Mouse (Mus musculus): ENCODE measurements at regions not wholly inside any gene's neighbourhood (a gene's known extent, or its start where the extent isn't known, plus 50 kb on each side); places are given as distances from the start of the nearest gene placed in this dataset.
A peak's percentile ranks its signal among the peaks of the same experiment; 100 is the strongest.
"Not testable (repeated sequence)": the region's sequence is repeated elsewhere in the genome, so short reads cannot be mapped to it uniquely, and the experiment has no call there.

DNA sequence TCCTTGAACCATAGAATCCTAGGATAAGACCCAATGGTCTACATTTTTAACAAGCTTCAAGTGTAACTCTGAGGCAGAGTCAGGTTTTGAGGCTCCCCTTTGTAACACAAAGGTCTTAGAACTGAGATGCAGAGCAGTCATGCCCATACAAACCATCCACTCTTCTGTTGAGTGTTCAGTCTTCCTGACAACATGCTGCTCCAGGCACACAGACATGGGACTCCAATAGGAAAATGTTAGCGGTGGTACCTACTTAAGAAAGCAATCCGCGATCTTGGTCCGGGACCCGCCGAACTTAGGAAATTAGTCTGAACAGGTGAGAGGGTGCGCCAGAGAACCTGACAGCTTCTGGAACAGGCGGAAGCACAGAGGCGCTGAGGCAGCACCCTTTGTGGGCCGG is 89.0 kb upstream of the Fam78b start:
- not testable (repeated sequence) for H3K27ac ChIP-seq (replicated peaks); ATAC-seq (ENCODE audit: low FRiP score, low read depth); H3K4me1 ChIP-seq (replicated peaks); H3K4me3 ChIP-seq; H3K27me3 ChIP-seq; H3K9ac ChIP-seq; H3K9me3 ChIP-seq; H3K36me3 ChIP-seq; H3K4me2 ChIP-seq
- 94% methylated on average over 7 of the region's 10 CpGs for WGBS

DNA sequence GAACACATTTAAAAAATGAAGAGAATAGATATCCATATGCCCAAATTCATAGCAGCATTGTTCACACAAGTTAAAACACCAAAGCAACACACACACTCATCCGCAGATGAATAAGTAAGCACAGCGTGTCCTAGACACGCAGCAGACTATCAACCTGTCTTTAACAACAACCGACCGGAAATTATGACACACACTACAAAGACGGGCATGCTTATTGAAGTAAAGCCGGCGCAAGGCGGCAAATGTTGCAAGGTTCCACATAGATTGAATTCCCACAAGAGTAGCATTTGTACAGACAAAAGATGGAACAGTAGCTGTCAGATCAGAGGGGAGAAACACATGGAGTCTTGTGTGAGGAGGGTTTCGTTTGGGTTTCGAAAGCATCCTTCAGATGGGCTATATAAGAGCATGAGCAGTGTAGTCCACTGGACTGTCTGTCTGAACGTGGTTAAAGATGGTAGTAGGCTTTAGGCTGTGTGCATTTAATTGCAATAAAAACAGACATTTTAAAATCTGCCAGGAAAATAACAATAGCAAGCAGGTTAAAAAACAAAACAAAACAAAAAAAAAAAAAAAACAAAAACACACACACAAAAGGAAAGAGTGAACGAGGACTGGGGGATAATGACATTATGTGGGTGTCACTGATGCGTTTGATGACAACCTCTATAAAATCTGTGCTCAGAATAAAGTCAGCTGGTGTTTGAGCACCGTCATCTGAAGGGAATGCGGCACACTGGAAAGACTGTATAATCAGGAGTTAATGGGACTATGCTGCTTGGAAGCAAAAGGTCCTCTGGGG is 78.1 kb upstream of the Fam78b start:
- Histone ChIP-seq H3K27ac (replicated peaks) (peak overlapping the region; percentile 36), H3K27me3 (no peaks in the 10 kb centered on the region), H3K4me2 (peak overlapping the region; percentile 47), H3K4me3 (peak overlapping the region; percentile 17), H3K36me3 (no peaks in the 10 kb centered on the region), H3K9me3 (no peaks in the 10 kb centered on the region), H3K4me1 (replicated peaks) (peaks cover 13% of the 10 kb centered on the region), H3K9ac (no peak overlapping the region)
- ATAC-seq (ENCODE audit: low FRiP score, low read depth) = peak; percentile 54; the same call in 1 of the 2 replicates
- 42% methylated on average over 16 of the region's 16 CpGs for WGBS

DNA sequence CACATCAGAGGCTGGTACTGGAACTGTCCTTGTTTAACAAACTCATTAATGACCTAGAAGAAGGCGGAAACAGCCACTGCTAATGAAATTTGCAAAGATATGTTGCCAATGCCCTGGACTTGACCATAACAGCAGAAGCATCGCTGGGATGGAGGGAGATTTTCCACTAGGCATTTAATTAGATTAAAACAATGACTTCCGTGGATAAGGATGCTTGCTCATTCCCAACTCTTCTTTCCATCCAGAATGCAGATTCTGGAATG is 77.6 kb upstream of the Fam78b start:
- Histone ChIP-seq H3K36me3 (no peaks in the 10 kb centered on the region), H3K9ac (no peak overlapping the region), H3K4me2 (peak overlapping the region; percentile 47), H3K9me3 (no peaks in the 10 kb centered on the region), H3K27ac (replicated peaks) (peak overlapping the region; percentile 36; the same call in 1 of the 2 replicates), H3K4me3 (no peak overlapping the region), H3K27me3 (no peaks in the 10 kb centered on the region), H3K4me1 (replicated peaks) (peaks cover 13% of the 10 kb centered on the region)
- WGBS = 37% methylated on average over 3 of the region's 3 CpGs
- no peak for ATAC-seq (ENCODE audit: low FRiP score, low read depth)

- no peak overlapping the region for H3K9ac ChIP-seq
- no peak overlapping the region for H3K27ac ChIP-seq (replicated peaks)
- H3K9me3 ChIP-seq = no peaks in the 10 kb centered on the region
- no peaks in the 10 kb centered on the region for H3K27me3 ChIP-seq
- no peak overlapping the region for H3K4me3 ChIP-seq
- H3K4me2 ChIP-seq = no peak overlapping the region
- ATAC-seq (ENCODE audit: low FRiP score, low read depth) = no peak
- H3K36me3 ChIP-seq = no peaks in the 10 kb centered on the region
- WGBS = 93% methylated on average over 2 of the region's 2 CpGs
- peaks cover 13% of the 10 kb centered on the region for H3K4me1 ChIP-seq (replicated peaks)
Observed at GRCm38 (mm10) chr1:166924126-166924525, 77.1 kb upstream of the Fam78b start.

- Histone ChIP-seq H3K4me2 (no peak overlapping the region), H3K36me3 (no peaks in the 10 kb centered on the region), H3K4me3 (no peak overlapping the region), H3K9me3 (no peaks in the 10 kb centered on the region), H3K27ac (replicated peaks) (no peak overlapping the region), H3K4me1 (replicated peaks) (peaks cover 13% of the 10 kb centered on the region), H3K9ac (no peak overlapping the region), H3K27me3 (no peaks in the 10 kb centered on the region)
- no peak for ATAC-seq (ENCODE audit: low FRiP score, low read depth)
- WGBS = 17% methylated on average over 4 of the region's 4 CpGs
Observed at GRCm38 (mm10) chr1:166926078-166926477, 75.1 kb upstream of the Fam78b start.

DNA sequence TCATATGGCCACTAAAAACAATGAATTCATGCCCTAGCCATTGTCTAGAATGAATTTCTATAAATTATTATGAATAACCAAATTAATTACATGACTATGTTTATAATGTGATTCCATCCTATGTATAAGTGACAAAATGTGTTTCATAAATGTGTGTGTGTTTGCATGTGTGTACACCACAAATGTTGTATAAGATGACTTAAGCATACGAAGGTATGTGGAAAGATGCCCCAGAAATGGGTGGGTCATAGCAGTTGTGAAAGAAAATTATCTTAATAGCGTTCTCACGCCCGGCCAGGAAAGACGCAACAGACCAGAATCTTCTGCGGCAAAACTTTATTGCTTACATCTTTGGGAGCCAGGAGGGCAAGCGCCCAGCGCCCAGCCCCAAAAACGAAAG is 61.5 kb upstream of the Fam78b start:
- Histone ChIP-seq H3K4me3 (peak overlapping the region; percentile 33), H3K4me2 (peak overlapping the region; percentile 41), H3K27ac (replicated peaks) (0 out of 2 replicates have a peak overlapping the region, but pooled peaks have one; percentile 57)
- 68% methylated on average over 9 of the region's 9 CpGs for WGBS
- H3K9me3 ChIP-seq; H3K4me1 ChIP-seq (replicated peaks); ATAC-seq (ENCODE audit: low FRiP score, low read depth); H3K27me3 ChIP-seq; H3K9ac ChIP-seq; H3K36me3 ChIP-seq: not testable (repeated sequence)

- H3K4me1 ChIP-seq (replicated peaks); H3K9me3 ChIP-seq; H3K9ac ChIP-seq; H3K36me3 ChIP-seq; H3K27me3 ChIP-seq: not testable (repeated sequence)
- peak overlapping the region; percentile 41 for H3K4me2 ChIP-seq
- H3K4me3 ChIP-seq = peak overlapping the region; percentile 33
- peak overlapping the region; percentile 57 for H3K27ac ChIP-seq (replicated peaks)
- 65% methylated on average over 31 of the region's 31 CpGs for WGBS
- ATAC-seq (ENCODE audit: low FRiP score, low read depth) = peak; percentile 69
Observed at GRCm38 (mm10) chr1:166940146-166941076, 60.8 kb upstream of the Fam78b start.

DNA sequence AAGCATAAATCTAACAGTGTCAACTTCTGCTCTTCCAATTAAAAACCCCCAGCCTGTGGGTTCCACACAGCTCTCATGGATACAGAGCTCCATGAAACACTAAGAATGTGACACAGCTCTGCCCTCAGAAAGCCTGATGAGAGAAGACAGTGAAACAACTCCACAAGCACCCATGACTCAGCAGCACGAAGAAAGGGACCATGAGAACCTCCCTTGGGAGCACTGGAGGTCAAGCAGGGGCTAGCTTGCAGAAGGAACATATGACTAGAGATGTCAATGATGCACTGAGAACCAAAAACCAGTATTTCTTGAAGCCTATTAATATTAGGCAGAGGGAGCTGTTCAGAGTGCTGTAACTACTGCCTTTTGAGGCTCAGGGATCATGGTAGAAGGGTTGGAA is 59.0 kb upstream of the Fam78b start:
- no peak overlapping the region for H3K4me3 ChIP-seq
- H3K4me1 ChIP-seq (replicated peaks) = no peaks in the 10 kb centered on the region
- H3K9me3 ChIP-seq = no peaks in the 10 kb centered on the region
- H3K36me3 ChIP-seq = no peaks in the 10 kb centered on the region
- 87% methylated on average over 1 of the region's 1 CpGs for WGBS
- no peak for ATAC-seq (ENCODE audit: low FRiP score, low read depth)
- no peak overlapping the region for H3K4me2 ChIP-seq
- no peak overlapping the region for H3K27ac ChIP-seq (replicated peaks)
- no peak overlapping the region for H3K9ac ChIP-seq
- H3K27me3 ChIP-seq = no peaks in the 10 kb centered on the region

DNA sequence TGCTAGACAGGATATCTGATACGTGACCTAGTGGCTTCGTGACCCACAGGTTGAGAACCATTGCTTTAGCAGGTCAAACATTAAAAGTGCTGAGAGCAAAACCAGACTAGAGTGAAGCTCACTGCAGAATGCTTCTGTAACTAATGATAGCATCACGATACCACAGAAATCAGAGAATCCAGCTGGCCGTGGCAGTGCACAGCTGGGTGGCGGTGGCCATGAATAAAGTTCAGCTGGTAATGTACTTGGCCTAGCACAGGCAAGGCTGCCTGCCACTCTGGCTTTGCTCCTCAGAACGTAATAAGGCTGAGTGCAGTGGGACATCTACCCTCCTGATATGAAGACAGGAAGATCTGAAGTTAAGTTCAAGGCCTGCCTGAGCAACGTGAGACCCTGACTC is 56.7 kb upstream of the Fam78b start:
- Histone ChIP-seq H3K9ac (no peak overlapping the region), H3K27ac (replicated peaks) (no peak overlapping the region)

DNA sequence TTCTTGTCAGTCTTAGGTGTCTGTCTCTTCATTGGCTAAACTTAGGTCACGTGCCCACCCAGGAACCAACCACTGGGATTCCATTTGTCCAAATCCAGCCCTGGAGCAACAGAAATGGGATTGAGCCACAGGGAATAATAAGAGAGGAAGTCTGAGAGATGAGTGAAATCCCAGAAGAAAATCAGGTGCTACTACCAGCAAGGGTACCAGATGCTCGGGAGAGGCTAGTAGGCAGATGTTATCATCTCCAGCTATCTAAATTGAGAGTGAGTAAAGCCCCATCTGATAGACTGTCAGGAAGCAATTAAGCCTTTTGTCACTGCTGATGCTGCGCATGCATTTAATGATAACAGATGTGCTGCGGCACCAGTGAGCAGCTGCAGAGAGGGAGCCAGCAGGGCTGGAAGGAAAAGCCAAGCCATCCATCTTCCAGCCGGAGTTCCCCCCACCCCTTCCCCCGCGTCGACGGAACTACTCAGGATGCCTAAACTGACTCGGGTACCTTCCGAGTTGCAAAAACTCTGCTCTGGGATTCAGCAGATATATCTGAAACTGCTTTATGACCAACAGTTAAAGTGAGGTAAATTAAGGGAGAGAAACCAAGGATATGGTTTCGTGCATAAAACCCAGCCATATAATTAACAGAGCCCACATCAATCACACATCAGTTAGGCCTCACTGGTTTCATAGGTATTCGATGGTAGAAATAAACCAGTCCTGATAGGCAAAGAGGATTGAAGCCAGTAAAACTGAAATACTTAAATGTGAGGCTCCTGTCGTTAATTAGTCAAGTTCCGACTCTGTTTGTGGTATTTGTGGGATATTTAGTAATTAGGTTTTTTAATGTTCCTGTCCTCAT is 53.1 kb upstream of the Fam78b start:
- Histone ChIP-seq H3K27me3 (no peaks in the 10 kb centered on the region), H3K4me2 (peak overlapping the region; percentile 45), H3K9me3 (no peaks in the 10 kb centered on the region), H3K4me1 (replicated peaks) (no peaks in the 10 kb centered on the region), H3K4me3 (peak overlapping the region; percentile 19), H3K36me3 (no peaks in the 10 kb centered on the region), H3K9ac (no peak overlapping the region), H3K27ac (replicated peaks) (peak overlapping the region; percentile 57)
- peak; percentile 93 for ATAC-seq (ENCODE audit: low FRiP score, low read depth)
- WGBS = 36% methylated on average over 15 of the region's 15 CpGs

More for the DNA sequence above, 56.7 kb upstream of the Fam78b start:
- no peak for ATAC-seq (ENCODE audit: low FRiP score, low read depth)
- no peaks in the 10 kb centered on the region for H3K9me3 ChIP-seq
- H3K4me1 ChIP-seq (replicated peaks) = no peaks in the 10 kb centered on the region
- WGBS = 80% methylated on average over 7 of the region's 7 CpGs
- no peak overlapping the region for H3K4me2 ChIP-seq
- H3K27me3 ChIP-seq = no peaks in the 10 kb centered on the region
- no peak overlapping the region for H3K4me3 ChIP-seq
- H3K36me3 ChIP-seq = no peaks in the 10 kb centered on the region

Data from hindbrain, embryonic 15.5 days (tissue).